Mouse (Mus musculus): Measurements from ENCODE around the gene Nav1.

DNA sequence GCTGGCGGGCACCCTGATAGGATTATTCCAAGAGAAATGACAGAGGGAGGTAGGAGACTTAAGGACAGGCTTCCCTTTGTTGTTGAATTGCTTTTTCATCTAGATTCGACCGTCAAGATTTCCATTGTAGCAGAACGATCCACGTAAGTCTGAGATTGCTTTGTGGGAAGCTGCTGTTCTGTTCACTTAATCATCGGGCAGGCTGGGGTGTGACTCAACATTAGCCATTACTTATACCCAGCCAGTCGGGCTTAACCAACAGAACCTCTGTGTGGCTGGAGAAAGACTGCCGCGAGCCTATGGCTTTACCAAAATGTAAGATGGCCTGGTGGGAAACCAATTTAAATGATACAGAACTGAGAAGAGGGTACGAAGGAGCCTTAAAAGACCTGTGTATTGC, 114.7 kb downstream of the Nav1 start:
- no peak for TF ChIP-seq CTCF (IDR thresholded peaks at IDR 0.05; ENCODE audit: insufficient read depth, low read depth, low read length)
- no peak for TF ChIP-seq POLR2A (IDR thresholded peaks at IDR 0.05; ENCODE audit: insufficient read depth, low read depth, low read length)
